Mouse (Mus musculus): ENCODE results near the gene Sap18b.

DNA sequence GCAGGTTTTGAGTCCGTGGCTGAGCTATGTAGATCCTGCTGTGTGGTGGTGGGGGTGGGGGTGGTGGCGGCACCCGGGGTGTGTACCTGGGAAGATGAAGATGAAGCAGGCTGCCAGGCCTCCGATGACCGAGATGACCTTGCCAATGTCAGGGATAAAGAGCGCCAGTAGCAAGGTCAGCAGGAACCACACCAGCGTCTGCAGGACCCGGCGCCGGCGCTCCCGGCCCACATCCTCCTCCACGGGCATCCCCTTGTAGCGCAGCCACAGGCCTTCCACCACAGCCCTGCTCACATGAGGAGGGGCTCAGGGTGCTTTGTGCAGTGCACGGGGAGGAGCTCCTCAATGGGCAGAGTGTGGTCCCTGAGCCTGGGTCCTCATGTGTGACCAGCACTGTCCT lies 16.3 kb downstream of the Sap18b start:
- TF ChIP-seq POLR2A (IDR thresholded peaks at IDR 0.05; ENCODE audit: insufficient read depth, low read depth, low read length) (no peak), CTCF (IDR thresholded peaks at IDR 0.05) (no peak)

Measured in heart, adult 2 months (tissue).